Mouse (Mus musculus) cerebellum, adult 2 months (tissue): ENCODE measurements around the gene Exd1. TPM values are rescaled to one million over a fixed set of nuclear protein-coding genes. Genes with fewer than 3 reads are reported as not detected.

Experiments
- DNase-seq, 2 experiments: peaks; one replicate each; pipeline ENCODE4 v3.0.0; 2021
- H3K27ac ChIP-seq: fragments of 200-500 bp; 2 replicates; pipeline ENCODE4 v1.5.1; 2012; ENCODE audit warnings: low read length, control low read depth, inconsistent platforms; ENCODE audit not compliant: insufficient read depth
- H3K27me3 ChIP-seq: fragments of 200-500 bp; 2 replicates; pipeline ENCODE4 v1.6.1; 2012; ENCODE audit warnings: inconsistent platforms, mild to moderate bottlenecking, low read length, moderate library complexity; ENCODE audit not compliant: control insufficient read depth, insufficient read depth
- H3K4me1 ChIP-seq: fragments of 200-500 bp; 2 replicates; pipeline ENCODE4 v1.6.1; 2011; ENCODE audit warnings: low read length; ENCODE audit not compliant: control insufficient read depth, insufficient read depth
- H3K4me3 ChIP-seq: fragments of 200-500 bp; replicated peaks from 2 replicates; pipeline ENCODE3; 2011; ENCODE audit warnings: mild to moderate bottlenecking, low read depth, low read length, control low read depth; ENCODE audit not compliant: insufficient read depth
- CTCF ChIP-seq: fragments of 200-500 bp; IDR thresholded peaks from 2 replicates; pipeline ENCODE4 v1.5.1; 2011; ENCODE audit warnings: low read depth, mild to moderate bottlenecking, control low read depth, low read length, moderate library complexity, borderline replicate concordance; ENCODE audit not compliant: insufficient read depth
- POLR2A ChIP-seq: fragments of 200-500 bp; IDR thresholded peaks from 2 replicates; pipeline ENCODE4 v1.6.1; 2011; ENCODE audit warnings: low read length, control low read depth, borderline replicate concordance; ENCODE audit not compliant: insufficient read depth
- WGBS: fragments of 180-500 bp; shearing (Covaris S2); methylation state at CpG from one replicate; pipeline ENCODE4 v1.1.7; 2018; 5-methylcytosine and 5-hydroxymethylcytosine counted together
- polyA plus RNA-seq: library from polyadenylated mRNA; depleted of rRNA; stranded (reverse); fragments of >200 nt; gene quantifications from 2 replicates; pipeline ENCODE4 v1.2.3, GENCODE M21; 2012

Gene Exd1
- polyA plus RNA-seq, 1 experiment = 0.90 TPM

GRCm38 (mm10) chr2:119549678-119550077 lies 2.3 kb upstream of the Exd1 start:
- Histone ChIP-seq H3K27me3 (no peaks in the 10 kb centered on the region), H3K27ac (no peak overlapping the region), H3K4me1 (peaks cover 5% of the 10 kb centered on the region; the same call in 1 of the 2 replicates), H3K4me3 (no peak overlapping the region)
- 50% methylated on average over 2 of the region's 2 CpGs for WGBS
- no peak for DNase-seq
- TF ChIP-seq CTCF = no peak
- TF ChIP-seq POLR2A = no peak

- H3K27ac ChIP-seq = no peak overlapping the region
- 39% methylated on average over 5 of the region's 5 CpGs for WGBS
Observed at GRCm38 (mm10) chr2:119548691-119549090, 1.3 kb upstream of the Exd1 start.

GRCm38 (mm10) chr2:119548371-119548660 lies 889 bp upstream of the Exd1 start:
- Histone ChIP-seq H3K27me3 (no peaks in the 10 kb centered on the region), H3K4me3 (peak overlapping the region; percentile 78), H3K4me1 (peaks cover 5% of the 10 kb centered on the region; the same call in 1 of the 2 replicates), H3K27ac (no peak overlapping the region)
- TF ChIP-seq CTCF (no peak), POLR2A (no peak)
- WGBS = 3% methylated on average over 3 of the region's 3 CpGs
- peak in 1 of 2 experiments; percentile 8 for DNase-seq

More at GRCm38 (mm10) chr2:119548691-119549090, 1.3 kb upstream of the Exd1 start:
- TF ChIP-seq CTCF (no peak), POLR2A (no peak)
- peak in 1 of 2 experiments; percentile 11 for DNase-seq
- H3K4me3 ChIP-seq = peak overlapping the region; percentile 78
- H3K4me1 ChIP-seq = peaks cover 5% of the 10 kb centered on the region; the same call in 1 of the 2 replicates
- H3K27me3 ChIP-seq = no peaks in the 10 kb centered on the region

GRCm38 (mm10) chr2:119546848-119547521 lies 442 bp downstream of the Exd1 start:
- under 1% methylated on average over 30 of the region's 30 CpGs for WGBS
- Histone ChIP-seq H3K27me3 (no peaks in the 10 kb centered on the region), H3K4me3 (peak overlapping the region; percentile 71), H3K4me1 (peaks cover 5% of the 10 kb centered on the region; the same call in 1 of the 2 replicates), H3K27ac (peak overlapping the region; percentile 39)
- TF ChIP-seq POLR2A (no peak), CTCF (peak; percentile 54; the same call in 1 of the 2 replicates)
- DNase-seq = peak; percentile 72 to 73

- TF ChIP-seq POLR2A (no peak), CTCF (no peak)
- no peak for DNase-seq
- Histone ChIP-seq H3K4me1 (no peaks in the 10 kb centered on the region; the same call in 1 of the 2 replicates), H3K27ac (no peak overlapping the region), H3K27me3 (no peaks in the 10 kb centered on the region), H3K4me3 (no peak overlapping the region)
- WGBS = 77% methylated on average over 2 of the region's 2 CpGs
Observed at GRCm38 (mm10) chr2:119543656-119544055, 3.8 kb downstream of the Exd1 start.

- Histone ChIP-seq H3K4me3 (no peak overlapping the region), H3K27me3 (no peaks in the 10 kb centered on the region), H3K4me1 (no peaks in the 10 kb centered on the region), H3K27ac (no peak overlapping the region)
- TF ChIP-seq CTCF (peak; percentile 45; the same call in 1 of the 2 replicates), POLR2A (no peak)
- WGBS = 13% methylated on average over 1 of the region's 1 CpGs
- DNase-seq = no peak
Observed at GRCm38 (mm10) chr2:119542106-119542505, 5.3 kb downstream of the Exd1 start.

- H3K27ac ChIP-seq = no peak overlapping the region
- TF ChIP-seq CTCF (no peak), POLR2A (no peak)
- no peak for DNase-seq
- H3K4me1 ChIP-seq = no peaks in the 10 kb centered on the region
- H3K4me3 ChIP-seq = no peak overlapping the region
- no peaks in the 10 kb centered on the region for H3K27me3 ChIP-seq
- WGBS = 76% methylated on average over 9 of the region's 9 CpGs
Observed at GRCm38 (mm10) chr2:119538802-119539201, 8.6 kb downstream of the Exd1 start.

GRCm38 (mm10) chr2:119525422-119525821 lies 22.0 kb downstream of the Exd1 start:
- H3K27ac ChIP-seq = no peak overlapping the region
- H3K4me3 ChIP-seq = no peak overlapping the region
- H3K27me3 ChIP-seq = no peaks in the 10 kb centered on the region
- DNase-seq = no peak
- H3K4me1 ChIP-seq = no peaks in the 10 kb centered on the region
- WGBS = 24% methylated on average over 4 of the region's 4 CpGs
- TF ChIP-seq CTCF = no peak
- no peak for TF ChIP-seq POLR2A
